Mouse (Mus musculus): Measurements from ENCODE around the gene Psen2. TPM values are rescaled to one million over a fixed set of nuclear protein-coding genes. Genes with fewer than 3 reads are reported as not detected.

Gene Psen2
- polyA plus RNA-seq, 1 experiment from 2014 or later, result 31.3 TPM

DNA sequence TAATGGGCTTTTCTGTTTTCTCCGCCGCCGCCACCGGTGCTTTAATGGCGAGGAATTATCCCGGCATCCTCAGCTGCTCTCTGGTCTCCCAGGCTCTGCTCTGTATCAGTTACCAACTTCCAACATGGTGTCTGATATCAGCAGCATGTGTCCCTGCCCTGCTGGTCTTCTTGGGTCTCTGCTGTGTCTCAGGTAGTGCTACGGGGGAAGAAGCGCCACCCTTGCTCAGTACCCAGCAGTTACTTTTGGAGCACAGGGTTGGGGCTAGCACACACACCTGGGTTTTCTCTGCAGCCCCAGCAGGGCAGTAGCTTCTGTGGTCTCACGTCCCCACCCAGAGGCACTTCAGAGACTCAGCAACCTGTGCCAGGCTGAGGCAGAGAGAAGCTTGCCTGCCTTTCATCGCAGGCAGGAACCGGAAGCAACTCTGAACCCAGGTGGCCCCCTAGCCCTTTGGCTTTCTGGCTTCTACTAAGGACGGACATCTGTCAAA, 37.0 kb downstream of the Psen2 start:
- Histone ChIP-seq H3K9me3 (ENCODE audit: control insufficient read depth, low read length) (no peaks in the 10 kb centered on the region), H3K36me3 (ENCODE audit: control insufficient read depth, insufficient read depth, low read length) (0 out of 2 replicates have a peak, but pooled peaks cover 2% of the 10 kb centered on the region), H3K4me2 (peak overlapping the region; percentile 79), H3K9ac (ENCODE audit: low read depth, low read length) (peak overlapping the region; percentile 58), H3K4me1 (replicated peaks; ENCODE audit: control insufficient read depth, insufficient read depth, low read length) (peaks cover 5% of the 10 kb centered on the region), H3K4me3 (ENCODE audit: low read depth, low read length) (peak overlapping the region; percentile 51), H3K27me3 (replicated peaks; ENCODE audit: control insufficient read depth, insufficient read depth, low read length) (no peaks in the 10 kb centered on the region), H3K27ac (ENCODE audit: low read depth, low read length) (peak overlapping the region; percentile 72)
- ATAC-seq (replicated peaks; ENCODE audit: low FRiP score) (peak; percentile 78), DNase-seq (ENCODE audit: low spot score) (peak; percentile 62)
- WGBS, result 7% methylated on average over 12 of the region's 12 CpGs

DNA sequence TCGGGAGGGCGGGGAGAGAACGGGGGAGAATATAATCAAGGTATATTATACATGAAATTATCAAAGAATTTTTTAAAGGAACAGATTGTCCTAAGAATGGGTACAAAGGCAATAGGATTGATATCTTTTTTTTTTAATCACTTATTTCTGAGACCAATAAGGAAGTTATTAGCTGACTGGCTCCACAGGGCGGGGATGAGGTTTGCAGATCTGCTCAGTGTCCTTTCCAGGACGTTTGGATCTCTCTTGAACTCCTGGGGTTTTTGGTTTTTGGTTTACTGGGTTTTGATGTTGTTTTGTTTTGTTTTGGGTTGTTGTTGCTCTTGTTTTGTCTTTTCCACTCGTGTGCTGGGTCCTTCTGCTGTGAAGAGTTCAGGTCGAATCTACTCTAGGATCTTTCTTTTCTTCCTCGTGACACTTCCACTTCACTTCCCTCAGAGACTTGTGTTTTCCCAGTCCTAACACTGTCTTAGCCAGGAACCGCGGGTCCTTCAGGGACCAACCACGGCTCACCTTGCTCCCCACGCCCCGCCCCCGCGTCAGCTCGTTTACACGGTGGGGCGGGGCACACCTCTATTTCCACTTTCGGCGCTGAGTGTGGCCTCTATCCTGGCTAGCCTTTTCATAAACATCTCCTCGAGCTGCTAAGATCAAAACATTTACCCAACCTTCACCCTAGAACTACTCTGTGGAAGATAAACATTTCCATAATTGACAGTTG, 37.6 kb downstream of the Psen2 start:
- peak overlapping the region; percentile 58 for H3K9ac ChIP-seq (ENCODE audit: low read depth, low read length)
- 0 out of 2 replicates have a peak, but pooled peaks cover 2% of the 10 kb centered on the region for H3K36me3 ChIP-seq (ENCODE audit: control insufficient read depth, insufficient read depth, low read length)
- ATAC-seq (replicated peaks; ENCODE audit: low FRiP score) (peak; percentile 88), DNase-seq (ENCODE audit: low spot score) (no peak)
- 15% methylated on average over 21 of the region's 21 CpGs for WGBS
- peak overlapping the region; percentile 72 for H3K27ac ChIP-seq (ENCODE audit: low read depth, low read length)
- peaks cover 5% of the 10 kb centered on the region for H3K4me1 ChIP-seq (replicated peaks; ENCODE audit: control insufficient read depth, insufficient read depth, low read length)
- no peaks in the 10 kb centered on the region for H3K9me3 ChIP-seq (ENCODE audit: control insufficient read depth, low read length)
- peak overlapping the region; percentile 79 for H3K4me2 ChIP-seq
- no peaks in the 10 kb centered on the region for H3K27me3 ChIP-seq (replicated peaks; ENCODE audit: control insufficient read depth, insufficient read depth, low read length)
- H3K4me3 ChIP-seq (ENCODE audit: low read depth, low read length), result peak overlapping the region; percentile 51

DNA sequence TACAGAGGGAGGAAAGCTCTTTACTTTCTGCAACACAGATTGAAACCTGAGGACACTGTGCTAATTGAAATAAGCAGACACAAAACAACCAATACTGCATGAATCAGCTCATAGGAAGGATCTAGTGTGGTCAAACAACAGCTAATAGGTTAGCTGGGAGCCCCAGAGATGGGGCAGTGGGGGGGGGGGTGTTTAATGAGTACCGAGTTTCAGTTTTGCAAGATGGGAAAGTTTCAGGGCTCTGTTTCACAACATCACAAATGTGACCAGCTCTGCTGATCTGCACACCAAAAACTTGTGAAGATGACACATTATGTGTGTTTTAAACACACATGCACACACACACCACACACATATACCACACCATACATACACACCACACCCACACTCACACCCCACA, 41.2 kb downstream of the Psen2 start:
- H3K4me2 ChIP-seq, result no peak overlapping the region
- H3K9ac ChIP-seq (ENCODE audit: low read depth, low read length), result no peak overlapping the region
- H3K9me3 ChIP-seq (ENCODE audit: control insufficient read depth, low read length), result no peaks in the 10 kb centered on the region
- H3K27ac ChIP-seq (ENCODE audit: low read depth, low read length), result no peak overlapping the region
- no peaks in the 10 kb centered on the region for H3K36me3 ChIP-seq (ENCODE audit: control insufficient read depth, insufficient read depth, low read length)
- DNase-seq (ENCODE audit: low spot score) (no peak), ATAC-seq (replicated peaks; ENCODE audit: low FRiP score) (no peak)
- H3K4me1 ChIP-seq (replicated peaks; ENCODE audit: control insufficient read depth, insufficient read depth, low read length), result peaks cover 5% of the 10 kb centered on the region
- 79% methylated on average over 1 of the region's 1 CpGs for WGBS
- H3K27me3 ChIP-seq (replicated peaks; ENCODE audit: control insufficient read depth, insufficient read depth, low read length), result no peaks in the 10 kb centered on the region
- H3K4me3 ChIP-seq (ENCODE audit: low read depth, low read length), result no peak overlapping the region

DNA sequence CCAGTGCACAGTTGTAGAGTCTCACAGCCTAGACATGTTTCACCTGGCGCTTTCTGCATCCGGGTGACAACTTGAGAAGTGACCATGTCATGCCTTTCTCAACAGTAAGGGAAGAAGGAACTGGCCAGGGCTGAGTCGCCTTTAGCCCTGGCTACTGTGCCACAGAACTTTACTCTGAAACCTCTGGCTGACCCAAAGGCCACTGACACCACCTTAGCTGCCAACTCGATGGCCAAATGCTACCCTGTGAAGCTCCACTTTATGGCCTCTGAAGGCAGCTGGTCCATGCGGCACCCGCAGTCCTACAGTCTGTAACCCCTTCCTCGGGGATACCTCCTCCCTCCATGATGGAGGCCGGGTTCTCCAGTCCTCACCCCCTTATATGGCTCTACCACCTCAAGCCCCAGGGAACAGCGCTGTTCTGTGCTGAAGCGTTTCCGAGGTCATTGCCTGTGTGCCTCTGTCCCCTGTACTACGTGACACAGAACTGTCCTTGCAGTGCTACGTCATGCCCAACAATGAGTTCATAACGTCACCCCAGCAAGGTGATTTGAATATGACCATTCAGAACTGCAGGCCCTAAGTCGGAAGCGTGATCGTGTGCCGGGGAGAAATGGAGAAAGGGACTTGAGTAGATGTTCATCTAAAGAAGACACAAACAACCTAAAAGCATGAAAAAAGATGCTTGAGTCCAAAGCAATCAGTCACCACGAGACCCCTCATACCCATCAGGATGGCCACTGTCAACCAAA, 42.3 kb downstream of the Psen2 start:
- 87% methylated on average over 19 of the region's 19 CpGs for WGBS
- H3K4me2 ChIP-seq, result no peak overlapping the region
- no peaks in the 10 kb centered on the region for H3K36me3 ChIP-seq (ENCODE audit: control insufficient read depth, insufficient read depth, low read length)
- H3K4me1 ChIP-seq (replicated peaks; ENCODE audit: control insufficient read depth, insufficient read depth, low read length), result no peaks in the 10 kb centered on the region
- no peak overlapping the region for H3K4me3 ChIP-seq (ENCODE audit: low read depth, low read length)
- H3K27me3 ChIP-seq (replicated peaks; ENCODE audit: control insufficient read depth, insufficient read depth, low read length), result no peaks in the 10 kb centered on the region
- no peak for DNase-seq (ENCODE audit: low spot score)
- H3K9ac ChIP-seq (ENCODE audit: low read depth, low read length), result no peak overlapping the region
- H3K9me3 ChIP-seq (ENCODE audit: control insufficient read depth, low read length), result no peaks in the 10 kb centered on the region
- ATAC-seq (replicated peaks; ENCODE audit: low FRiP score), result no peak
- H3K27ac ChIP-seq (ENCODE audit: low read depth, low read length), result no peak overlapping the region

DNA sequence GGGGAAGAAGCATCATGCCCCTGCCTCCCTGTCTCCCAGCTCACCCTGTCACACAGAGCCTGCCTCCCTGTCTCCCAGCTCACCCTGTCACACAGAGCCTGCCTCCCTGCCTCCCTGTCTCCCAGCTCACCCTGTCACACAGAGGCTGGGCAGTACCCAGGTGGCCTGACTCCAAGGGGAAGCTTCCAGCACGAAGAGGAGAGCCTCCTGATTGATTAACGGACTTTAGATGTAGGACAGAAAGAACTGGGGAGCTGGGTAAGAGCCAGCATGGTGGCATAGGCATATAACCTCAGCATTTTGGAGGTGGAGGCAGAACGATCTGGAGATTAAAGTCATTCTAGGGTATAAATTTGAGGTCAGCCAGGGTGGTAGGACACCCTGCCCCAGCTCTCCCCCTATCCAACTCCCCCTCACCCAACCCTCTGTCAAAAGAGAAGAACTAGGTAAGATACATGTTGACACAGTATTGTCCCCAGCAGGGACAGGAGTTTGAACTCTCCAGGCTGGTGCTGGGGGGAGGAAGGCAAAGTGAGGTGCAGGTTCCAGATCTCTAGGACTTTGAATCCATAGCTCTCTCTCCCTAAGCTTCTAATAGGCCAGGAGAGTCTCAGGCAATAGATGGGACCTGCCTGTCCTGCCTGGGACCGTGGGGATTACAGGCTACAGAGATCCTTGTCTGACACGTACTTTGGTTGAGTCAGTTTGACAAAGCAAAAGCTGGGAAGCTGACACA, 46.5 kb downstream of the Psen2 start:
- WGBS, result 57% methylated on average over 5 of the region's 5 CpGs
- no peak overlapping the region for H3K9ac ChIP-seq (ENCODE audit: low read depth, low read length)
- no peak overlapping the region for H3K27ac ChIP-seq (ENCODE audit: low read depth, low read length)
- H3K27me3 ChIP-seq (replicated peaks; ENCODE audit: control insufficient read depth, insufficient read depth, low read length), result no peaks in the 10 kb centered on the region
- ATAC-seq (replicated peaks; ENCODE audit: low FRiP score), result no peak
- DNase-seq (ENCODE audit: low spot score), result no peak
- no peak overlapping the region for H3K4me2 ChIP-seq
- no peak overlapping the region for H3K4me3 ChIP-seq (ENCODE audit: low read depth, low read length)
- no peaks in the 10 kb centered on the region for H3K36me3 ChIP-seq (ENCODE audit: control insufficient read depth, insufficient read depth, low read length)
- H3K9me3 ChIP-seq (ENCODE audit: control insufficient read depth, low read length), result no peaks in the 10 kb centered on the region
- H3K4me1 ChIP-seq (replicated peaks; ENCODE audit: control insufficient read depth, insufficient read depth, low read length), result no peaks in the 10 kb centered on the region; the same call in 1 of the 2 replicates

DNA sequence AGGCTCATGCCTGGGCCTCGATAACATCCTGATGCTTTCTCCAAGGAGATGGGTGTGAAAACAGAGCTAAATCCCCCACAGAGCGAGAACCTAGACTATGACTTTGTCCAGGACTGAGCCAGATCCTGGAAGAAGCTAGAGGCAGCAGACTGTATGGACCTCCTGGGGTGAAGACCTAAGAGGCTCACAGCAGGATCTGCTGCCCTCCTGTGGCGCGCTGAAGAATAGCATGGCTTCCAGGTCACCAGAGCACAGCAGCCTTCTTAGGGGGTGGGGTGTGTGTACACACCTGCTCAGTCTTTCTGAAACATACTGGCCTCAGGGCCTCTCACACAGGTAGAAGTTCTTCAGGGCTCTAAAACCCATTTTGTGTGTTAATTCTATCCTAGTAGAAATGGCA, 48.2 kb downstream of the Psen2 start:
- peak; percentile 78; the same call in 1 of the 2 replicates for ATAC-seq (replicated peaks; ENCODE audit: low FRiP score)
- 20% methylated on average over 4 of the region's 4 CpGs for WGBS

DNA sequence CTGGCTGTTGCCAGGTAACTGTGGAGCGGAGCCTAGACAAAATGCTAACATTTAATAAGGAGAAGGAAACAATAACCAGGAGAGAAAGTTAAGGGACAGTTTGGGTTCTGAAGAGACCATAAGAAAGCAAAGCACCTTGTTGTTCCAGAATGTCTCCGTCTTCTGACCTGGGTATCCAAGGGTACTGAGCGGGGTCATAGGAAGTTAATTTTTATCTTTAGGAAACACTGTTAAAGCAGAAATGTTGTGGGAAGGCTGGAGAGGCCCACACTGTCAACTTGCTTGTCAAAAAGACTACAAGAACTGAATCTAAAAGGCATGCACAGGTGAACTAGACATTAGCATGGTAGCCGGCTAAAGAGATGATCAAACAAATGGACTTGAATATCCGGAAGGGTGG, 50.3 kb downstream of the Psen2 start:
- Histone ChIP-seq H3K27ac (ENCODE audit: low read depth, low read length) (no peak overlapping the region), H3K4me1 (replicated peaks; ENCODE audit: control insufficient read depth, insufficient read depth, low read length) (no peaks in the 10 kb centered on the region; the same call in 1 of the 2 replicates), H3K9ac (ENCODE audit: low read depth, low read length) (no peak overlapping the region), H3K4me2 (no peak overlapping the region), H3K4me3 (ENCODE audit: low read depth, low read length) (no peak overlapping the region), H3K9me3 (ENCODE audit: control insufficient read depth, low read length) (no peaks in the 10 kb centered on the region), H3K27me3 (replicated peaks; ENCODE audit: control insufficient read depth, insufficient read depth, low read length) (no peaks in the 10 kb centered on the region), H3K36me3 (ENCODE audit: control insufficient read depth, insufficient read depth, low read length) (no peaks in the 10 kb centered on the region)
- ATAC-seq (replicated peaks; ENCODE audit: low FRiP score), result no peak
- DNase-seq (ENCODE audit: low spot score), result no peak
- WGBS, result 57% methylated on average over 5 of the region's 5 CpGs

More for the DNA sequence above, 48.2 kb downstream of the Psen2 start:
- DNase-seq (ENCODE audit: low spot score), result peak; percentile 56
- Histone ChIP-seq H3K9me3 (ENCODE audit: control insufficient read depth, low read length) (no peaks in the 10 kb centered on the region), H3K4me1 (replicated peaks; ENCODE audit: control insufficient read depth, insufficient read depth, low read length) (no peaks in the 10 kb centered on the region; the same call in 1 of the 2 replicates), H3K27ac (ENCODE audit: low read depth, low read length) (no peak overlapping the region), H3K36me3 (ENCODE audit: control insufficient read depth, insufficient read depth, low read length) (no peaks in the 10 kb centered on the region), H3K9ac (ENCODE audit: low read depth, low read length) (no peak overlapping the region), H3K27me3 (replicated peaks; ENCODE audit: control insufficient read depth, insufficient read depth, low read length) (no peaks in the 10 kb centered on the region), H3K4me3 (ENCODE audit: low read depth, low read length) (no peak overlapping the region), H3K4me2 (no peak overlapping the region)

DNA sequence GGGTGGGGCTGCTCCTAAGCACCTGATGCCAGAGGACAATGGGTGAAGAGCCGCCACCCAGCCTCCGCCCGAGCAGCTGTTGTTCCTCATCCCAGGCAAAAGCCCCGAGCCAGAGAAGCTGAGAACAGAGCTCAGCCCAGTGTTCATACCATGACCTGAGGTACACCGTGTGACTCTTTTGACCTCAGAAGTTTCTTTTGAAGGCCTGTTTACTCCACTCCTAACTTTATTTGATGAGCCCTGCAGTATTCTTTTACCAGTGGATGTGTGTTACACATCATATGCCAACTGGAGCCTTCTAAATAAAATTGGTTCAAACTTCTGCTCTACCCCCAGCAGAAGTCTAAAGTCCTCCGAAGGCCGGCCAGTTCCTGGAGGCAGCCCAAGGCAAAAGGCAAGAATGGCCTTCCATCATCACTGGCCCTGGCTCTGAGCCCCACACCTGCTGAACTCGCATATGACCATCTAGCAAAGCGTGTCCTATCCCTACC, 52.4 kb downstream of the Psen2 start:
- Histone ChIP-seq H3K27me3 (replicated peaks; ENCODE audit: control insufficient read depth, insufficient read depth, low read length) (no peaks in the 10 kb centered on the region), H3K9ac (ENCODE audit: low read depth, low read length) (no peak overlapping the region), H3K4me3 (ENCODE audit: low read depth, low read length) (no peak overlapping the region), H3K4me2 (no peak overlapping the region), H3K4me1 (replicated peaks; ENCODE audit: control insufficient read depth, insufficient read depth, low read length) (no peaks in the 10 kb centered on the region; the same call in 1 of the 2 replicates), H3K36me3 (ENCODE audit: control insufficient read depth, insufficient read depth, low read length) (no peaks in the 10 kb centered on the region), H3K9me3 (ENCODE audit: control insufficient read depth, low read length) (no peaks in the 10 kb centered on the region), H3K27ac (ENCODE audit: low read depth, low read length) (no peak overlapping the region)
- WGBS, result 74% methylated on average over 9 of the region's 9 CpGs
- DNase-seq (ENCODE audit: low spot score), result no peak
- ATAC-seq (replicated peaks; ENCODE audit: low FRiP score), result no peak
